ENCODE assay signal across 16 mouse cellular contexts in genomic region chr4:45770638-45771033, GRCm38 (mm10). TPM values are rescaled to one million over a fixed set of nuclear protein-coding genes. Genes with fewer than 3 reads are reported as not detected.
DNase-seq lines count a peak whose midpoint lies in the region; ATAC-seq lines count a peak whose summit lies in the region.
"Had no signal": no experiment of that assay in that cellular context is flagged by ENCODE, and none has a peak within 500 bp of the region (broad histone marks: within the 10 kb centered on the region; RNA-seq: fewer than 3 reads in every experiment).

No protein-coding gene starts in this region.

- ATAC-seq in heart, embryonic 16.5 days (replicated peaks; ENCODE audit: extremely low read depth, insufficient read depth, low FRiP score), result no peak
- peak; percentile 15; the same call in 1 of the 2 replicates for ATAC-seq in forebrain, embryonic 15.5 days (replicated peaks)
- ATAC-seq in midbrain, embryonic 15.5 days (replicated peaks), result no peak
- ATAC-seq: activated CD4-positive, CD25-positive, alpha-beta regulatory T cell, adult 4 months had no signal

- no peak for DNase-seq in heart, adult 9 months (ENCODE audit: low spot score in 2 of 2)
- peak; percentile 50 for DNase-seq in ZHBTc4 (ENCODE audit: low read depth, low spot score)
- DNase-seq in left cerebral cortex, adult 9 months (ENCODE audit: low spot score in 2 of 2), result no peak
- DNase-seq in spleen, postnatal 10 days (ENCODE audit: low spot score in 2 of 2), result no peak
- DNase-seq: B cell, adult 2 months; cerebellum, adult 11-12 months; gastrocnemius, postnatal 10 days; liver; lung, embryonic 14.5 days; thymus, postnatal 4 days had no signal

- H3K36me3 ChIP-seq in heart, embryonic 16.5 days (ENCODE audit: control insufficient read depth, insufficient read depth), result no peaks in the 10 kb centered on the region
- H3K36me3 ChIP-seq in forebrain, embryonic 15.5 days, result no peaks in the 10 kb centered on the region
- no peaks in the 10 kb centered on the region for H3K36me3 ChIP-seq in midbrain, embryonic 15.5 days (replicated peaks)

- 53% methylated on average over 4 of the region's 4 CpGs for WGBS in heart, embryonic 16.5 days
- 14% methylated on average over 4 of the region's 4 CpGs for WGBS in forebrain, embryonic 15.5 days
- WGBS in midbrain, embryonic 15.5 days, result 15% methylated on average over 4 of the region's 4 CpGs

- no peaks in the 10 kb centered on the region for H3K27me3 ChIP-seq in heart, embryonic 16.5 days (ENCODE audit: control insufficient read depth, insufficient read depth, low read length)
- no peaks in the 10 kb centered on the region for H3K27me3 ChIP-seq in forebrain, embryonic 15.5 days
- H3K27me3 ChIP-seq in midbrain, embryonic 15.5 days (replicated peaks), result no peaks in the 10 kb centered on the region

- H3K9me3 ChIP-seq in heart, embryonic 16.5 days (replicated peaks; ENCODE audit: control insufficient read depth, low read length), result no peaks in the 10 kb centered on the region
- no peaks in the 10 kb centered on the region for H3K9me3 ChIP-seq in forebrain, embryonic 15.5 days
- no peaks in the 10 kb centered on the region for H3K9me3 ChIP-seq in midbrain, embryonic 15.5 days

- H3K27ac ChIP-seq in heart, embryonic 16.5 days (ENCODE audit: low read length), result no peak overlapping the region
- H3K27ac ChIP-seq in forebrain, embryonic 15.5 days (replicated peaks), result peak overlapping the region; percentile 90
- peak overlapping the region; percentile 66 for H3K27ac ChIP-seq in midbrain, embryonic 15.5 days
- H3K27ac ChIP-seq: layer of hippocampus, adult 2 months had no signal

- H3K4me3 ChIP-seq in heart, embryonic 16.5 days (ENCODE audit: low read length), result no peak overlapping the region
- H3K4me3 ChIP-seq in forebrain, embryonic 15.5 days, result no peak overlapping the region
- H3K4me3 ChIP-seq in midbrain, embryonic 15.5 days, result no peak overlapping the region
- H3K4me3 ChIP-seq: erythroblast, embryonic 14.5 days; layer of hippocampus, adult 2 months had no signal

- 0 out of 2 replicates have a peak overlapping the region, but pooled peaks have one; percentile 16 for H3K9ac ChIP-seq in heart, embryonic 16.5 days (ENCODE audit: low read length)
- H3K9ac ChIP-seq in forebrain, embryonic 15.5 days (replicated peaks), result peak overlapping the region; percentile 38
- no peak overlapping the region for H3K9ac ChIP-seq in midbrain, embryonic 15.5 days
- H3K9ac ChIP-seq: lung, embryonic 14.5 days had no signal

- H3K4me1 ChIP-seq in heart, embryonic 16.5 days (ENCODE audit: control insufficient read depth, insufficient read depth, low read length), result peaks cover 41% of the 10 kb centered on the region
- peaks cover 62% of the 10 kb centered on the region for H3K4me1 ChIP-seq in forebrain, embryonic 15.5 days
- peaks cover 48% of the 10 kb centered on the region for H3K4me1 ChIP-seq in midbrain, embryonic 15.5 days

- H3K4me2 ChIP-seq in heart, embryonic 16.5 days (ENCODE audit: low read depth, low read length), result no peak overlapping the region
- H3K4me2 ChIP-seq in forebrain, embryonic 15.5 days (replicated peaks), result no peak overlapping the region; the same call in 1 of the 2 replicates
- no peak overlapping the region for H3K4me2 ChIP-seq in midbrain, embryonic 15.5 days
- H3K4me2 ChIP-seq: lung, embryonic 14.5 days had no signal

RNA-seq across cellular contexts. Expression of gene Aldh1b1, which starts 28.2 kb away (rescaled TPM):
- polyA plus RNA-seq in heart, embryonic 16.5 days (2015; fragmentation: Nextera tagmentation; extraction: Ambion mirVana), result 173 and 184 TPM in 2 replicates
- 25.7 and 27.4 TPM in 2 replicates for polyA plus RNA-seq in forebrain, embryonic 15.5 days (2015; fragmentation: Nextera tagmentation; extraction: Ambion mirVana)
- 22.5 and 23.3 TPM in 2 replicates for polyA plus RNA-seq in midbrain, embryonic 15.5 days (2015; fragmentation: Nextera tagmentation; extraction: Ambion mirVana)

RNA-seq across cellular contexts. Expression of gene Igfbpl1, which starts 56.1 kb away (rescaled TPM):
- 1.5 TPM in 2 replicates for polyA plus RNA-seq in heart, embryonic 16.5 days (2015; fragmentation: Nextera tagmentation; extraction: Ambion mirVana)
- polyA plus RNA-seq in forebrain, embryonic 15.5 days (2015; fragmentation: Nextera tagmentation; extraction: Ambion mirVana), result 114 and 126 TPM in 2 replicates
- 57.0 and 65.1 TPM in 2 replicates for polyA plus RNA-seq in midbrain, embryonic 15.5 days (2015; fragmentation: Nextera tagmentation; extraction: Ambion mirVana)
- polyA plus RNA-seq: activated CD4-positive, CD25-positive, alpha-beta regulatory T cell, adult 4 months; erythroblast, embryonic 14.5 days had no signal

Comparison
In these comparisons a context has a peak if more than half of its experiments do, and no peak if none do; other contexts are left out.
1. RNA of gene Igfbpl1, which starts 56.1 kb away (polyA plus RNA-seq): 114 to 126 TPM in forebrain, embryonic 15.5 days and 57.0 to 65.1 TPM in midbrain, embryonic 15.5 days; 1.5 TPM in heart, embryonic 16.5 days; every median in the first group is over 10 times any median in the second.